Mouse (Mus musculus): ENCODE data around the gene Nup210. TPM values are rescaled to one million over a fixed set of nuclear protein-coding genes. Genes with fewer than 3 reads are reported as not detected.

Nup210 gene
- polyA plus RNA-seq, 1 experiment from 2014 or later, result 11.8 TPM

- ATAC-seq, result no peak
- H3K4me2 ChIP-seq (ENCODE audit: low read depth, low read length), result no peak overlapping the region
These were observed 30.0 kb upstream of the Nup210 start for GRCm38 (mm10) chr6:91146443-91147151.

GRCm38 (mm10) chr6:91145572-91145971 lies 28.9 kb upstream of the Nup210 start:
- Histone ChIP-seq H3K27ac (ENCODE audit: low read depth) (peak overlapping the region; percentile 42; the same call in 1 of the 2 replicates), H3K9ac (replicated peaks) (no peak overlapping the region)
- no peak for DNase-seq

More at GRCm38 (mm10) chr6:91146443-91147151, 30.0 kb upstream of the Nup210 start:
- peaks cover 16% of the 10 kb centered on the region; the same call in 1 of the 2 replicates for H3K4me1 ChIP-seq (ENCODE audit: insufficient read depth)
- no peak overlapping the region for H3K9ac ChIP-seq (replicated peaks)
- H3K9me3 ChIP-seq (ENCODE audit: low read length), result no peaks in the 10 kb centered on the region
- TF ChIP-seq EP300 (IDR thresholded peaks at IDR 0.05; ENCODE audit: low read depth), result no peak
- H3K4me3 ChIP-seq (ENCODE audit: low read depth, low read length), result no peak overlapping the region
- 41% methylated on average over 5 of the region's 5 CpGs for WGBS (ENCODE audit: insufficient replicate concordance)
- H3K27me3 ChIP-seq (ENCODE audit: insufficient read depth, low read length), result no peaks in the 10 kb centered on the region
- no peak overlapping the region for H3K27ac ChIP-seq (ENCODE audit: low read depth)
- DNase-seq, result no peak
- no peaks in the 10 kb centered on the region for H3K36me3 ChIP-seq (replicated peaks; ENCODE audit: insufficient read depth, low read length)

GRCm38 (mm10) chr6:91145056-91145455 lies 28.4 kb upstream of the Nup210 start:
- 47% methylated on average over 3 of the region's 3 CpGs for WGBS (ENCODE audit: insufficient replicate concordance)
- Histone ChIP-seq H3K4me3 (ENCODE audit: low read depth, low read length) (no peak overlapping the region), H3K27ac (ENCODE audit: low read depth) (peak overlapping the region; percentile 42; the same call in 1 of the 2 replicates), H3K4me2 (ENCODE audit: low read depth, low read length) (no peak overlapping the region), H3K27me3 (ENCODE audit: insufficient read depth, low read length) (no peaks in the 10 kb centered on the region), H3K4me1 (ENCODE audit: insufficient read depth) (peaks cover 16% of the 10 kb centered on the region; the same call in 1 of the 2 replicates), H3K9me3 (ENCODE audit: low read length) (no peaks in the 10 kb centered on the region), H3K9ac (replicated peaks) (no peak overlapping the region), H3K36me3 (replicated peaks; ENCODE audit: insufficient read depth, low read length) (no peaks in the 10 kb centered on the region)
- ATAC-seq, result peak; percentile 87
- peak; percentile 16 for TF ChIP-seq CTCF (IDR thresholded peaks at IDR 0.05; ENCODE audit: low read depth)
- no peak for TF ChIP-seq EP300 (IDR thresholded peaks at IDR 0.05; ENCODE audit: low read depth)
- no peak for DNase-seq

More at GRCm38 (mm10) chr6:91145572-91145971, 28.9 kb upstream of the Nup210 start:
- TF ChIP-seq EP300 (IDR thresholded peaks at IDR 0.05; ENCODE audit: low read depth) (no peak), CTCF (IDR thresholded peaks at IDR 0.05; ENCODE audit: low read depth) (no peak)
- no peaks in the 10 kb centered on the region for H3K36me3 ChIP-seq (replicated peaks; ENCODE audit: insufficient read depth, low read length)
- H3K4me1 ChIP-seq (ENCODE audit: insufficient read depth), result peaks cover 16% of the 10 kb centered on the region; the same call in 1 of the 2 replicates
- H3K4me2 ChIP-seq (ENCODE audit: low read depth, low read length), result no peak overlapping the region
- H3K4me3 ChIP-seq (ENCODE audit: low read depth, low read length), result no peak overlapping the region
- no peaks in the 10 kb centered on the region for H3K27me3 ChIP-seq (ENCODE audit: insufficient read depth, low read length)
- no peak; the same call in 1 of the 2 replicates for ATAC-seq
- no peaks in the 10 kb centered on the region for H3K9me3 ChIP-seq (ENCODE audit: low read length)
- 71% methylated on average over 5 of the region's 5 CpGs for WGBS (ENCODE audit: insufficient replicate concordance)

GRCm38 (mm10) chr6:91139846-91140245 lies 23.2 kb upstream of the Nup210 start:
- Histone ChIP-seq H3K27me3 (ENCODE audit: insufficient read depth, low read length) (no peaks in the 10 kb centered on the region), H3K27ac (ENCODE audit: low read depth) (no peak overlapping the region), H3K9ac (replicated peaks) (no peak overlapping the region), H3K4me3 (ENCODE audit: low read depth, low read length) (no peak overlapping the region), H3K36me3 (replicated peaks; ENCODE audit: insufficient read depth, low read length) (no peaks in the 10 kb centered on the region), H3K9me3 (ENCODE audit: low read length) (no peaks in the 10 kb centered on the region), H3K4me2 (ENCODE audit: low read depth, low read length) (no peak overlapping the region), H3K4me1 (ENCODE audit: insufficient read depth) (peaks cover 16% of the 10 kb centered on the region; the same call in 1 of the 2 replicates)
- TF ChIP-seq CTCF (IDR thresholded peaks at IDR 0.05; ENCODE audit: low read depth) (peak; percentile 98), EP300 (IDR thresholded peaks at IDR 0.05; ENCODE audit: low read depth) (no peak)
- 26% methylated on average over 4 of the region's 4 CpGs for WGBS (ENCODE audit: insufficient replicate concordance)
- ATAC-seq (peak; percentile 79), DNase-seq (peak; percentile 84)

GRCm38 (mm10) chr6:91137343-91137956 lies 20.8 kb upstream of the Nup210 start:
- no peak overlapping the region for H3K9ac ChIP-seq (replicated peaks)
- no peak for ATAC-seq
- H3K27ac ChIP-seq (ENCODE audit: low read depth), result no peak overlapping the region

GRCm38 (mm10) chr6:91130856-91131255 lies 14.2 kb upstream of the Nup210 start:
- Histone ChIP-seq H3K9me3 (ENCODE audit: low read length) (0 out of 2 replicates have a peak, but pooled peaks cover 3% of the 10 kb centered on the region), H3K4me3 (ENCODE audit: low read depth, low read length) (no peak overlapping the region), H3K4me1 (ENCODE audit: insufficient read depth) (peaks cover 12% of the 10 kb centered on the region), H3K4me2 (ENCODE audit: low read depth, low read length) (no peak overlapping the region), H3K27ac (ENCODE audit: low read depth) (no peak overlapping the region), H3K27me3 (ENCODE audit: insufficient read depth, low read length) (no peaks in the 10 kb centered on the region), H3K9ac (replicated peaks) (no peak overlapping the region), H3K36me3 (replicated peaks; ENCODE audit: insufficient read depth, low read length) (no peaks in the 10 kb centered on the region)
- peak; percentile 73 for TF ChIP-seq EP300 (IDR thresholded peaks at IDR 0.05; ENCODE audit: low read depth)
- no peak for TF ChIP-seq CTCF (IDR thresholded peaks at IDR 0.05; ENCODE audit: low read depth)
- ATAC-seq, result no peak
- WGBS (ENCODE audit: insufficient replicate concordance), result 28% methylated on average over 1 of the region's 1 CpGs
- DNase-seq, result no peak

More at GRCm38 (mm10) chr6:91137343-91137956, 20.8 kb upstream of the Nup210 start:
- 68% methylated on average over 10 of the region's 10 CpGs for WGBS (ENCODE audit: insufficient replicate concordance)
- H3K9me3 ChIP-seq (ENCODE audit: low read length), result no peaks in the 10 kb centered on the region
- no peak for TF ChIP-seq EP300 (IDR thresholded peaks at IDR 0.05; ENCODE audit: low read depth)
- TF ChIP-seq CTCF (IDR thresholded peaks at IDR 0.05; ENCODE audit: low read depth), result no peak
- no peaks in the 10 kb centered on the region for H3K36me3 ChIP-seq (replicated peaks; ENCODE audit: insufficient read depth, low read length)
- no peaks in the 10 kb centered on the region for H3K27me3 ChIP-seq (ENCODE audit: insufficient read depth, low read length)
- H3K4me3 ChIP-seq (ENCODE audit: low read depth, low read length), result no peak overlapping the region
- H3K4me2 ChIP-seq (ENCODE audit: low read depth, low read length), result no peak overlapping the region
- DNase-seq, result no peak
- H3K4me1 ChIP-seq (ENCODE audit: insufficient read depth), result peaks cover 12% of the 10 kb centered on the region; the same call in 1 of the 2 replicates
